Mouse (Mus musculus) limb, embryonic 14.5 days (tissue): ENCODE measurements at regions not wholly inside any gene's neighbourhood (a gene's known extent, or its start where the extent isn't known, plus 50 kb on each side); places are given as distances from the start of the nearest gene placed in this dataset.

Source experiments
- ATAC-seq: fragments of 200-750 bp; cut with Nextera tagmentation; 2 replicates; pipeline ENCODE4 v1.8.0; 2017; ENCODE audit warnings: low read depth, moderate number of reproducible peaks, moderate TSS enrichment; ENCODE audit not compliant: low FRiP score
- DNase-seq: peaks from one replicate; pipeline ENCODE4 v3.0.0-alpha.2; 2015; ENCODE audit warnings: low spot score
- H3K27ac ChIP-seq: fragments of 300-500 bp; sonication (generic); replicated peaks from 2 replicates; pipeline ENCODE4 v1.5.1; 2014; ENCODE audit warnings: low read depth, mild to moderate bottlenecking, low read length, moderate library complexity, mixed read lengths
- H3K27me3 ChIP-seq: fragments of 300-500 bp; sonication (generic); 2 replicates; pipeline ENCODE4 v1.6.1; 2014; ENCODE audit warnings: low read length, mixed read lengths; ENCODE audit not compliant: control insufficient read depth, insufficient read depth
- H3K36me3 ChIP-seq: fragments of 300-500 bp; sonication (generic); 2 replicates; pipeline ENCODE4 v1.6.1; 2014; ENCODE audit warnings: mild to moderate bottlenecking, low read length, moderate library complexity, mixed read lengths; ENCODE audit not compliant: control insufficient read depth, insufficient read depth
- H3K4me1 ChIP-seq: fragments of 300-500 bp; sonication (generic); 2 replicates; pipeline ENCODE4 v1.6.1; 2014; ENCODE audit warnings: antibody characterized with exemption, low read length, mixed read lengths; ENCODE audit not compliant: control insufficient read depth, insufficient read depth
- H3K4me2 ChIP-seq: fragments of 300-500 bp; sonication (generic); replicated peaks from 2 replicates; pipeline ENCODE4 v1.6.1; 2014; ENCODE audit warnings: low read depth, mild to moderate bottlenecking, low read length, moderate library complexity; ENCODE audit not compliant: severe bottlenecking
- H3K4me3 ChIP-seq: fragments of 300-500 bp; sonication (generic); replicated peaks from 2 replicates; pipeline ENCODE4 v1.5.1; 2014; ENCODE audit warnings: low read length
- H3K9ac ChIP-seq: fragments of 300-500 bp; sonication (generic); 2 replicates; pipeline ENCODE4 v1.6.1; 2014; ENCODE audit warnings: mild to moderate bottlenecking, low read depth, low read length, moderate library complexity; ENCODE audit not compliant: severe bottlenecking
- H3K9me3 ChIP-seq: fragments of 300-500 bp; sonication (generic); 2 replicates; pipeline ENCODE4 v1.6.1; 2016; ENCODE audit warnings: low read length; ENCODE audit not compliant: control insufficient read depth
- POLR2A ChIP-seq: fragments of 200-500 bp; IDR thresholded peaks from 2 replicates; pipeline ENCODE4 v1.8.0; 2012; ENCODE audit warnings: inconsistent platforms, mild to moderate bottlenecking, moderate library complexity, borderline replicate concordance; ENCODE audit not compliant: insufficient read depth, insufficient read length; ENCODE audit errors: extremely low read depth
- WGBS: fragments of 180-500 bp; shearing (Covaris S2); extraction: QIAGEN DNeasy Blood & Tissue Kit; methylation state at CpG from one replicate; pipeline ENCODE4 v1.1.7; 2014; 5-methylcytosine and 5-hydroxymethylcytosine counted together

DNA sequence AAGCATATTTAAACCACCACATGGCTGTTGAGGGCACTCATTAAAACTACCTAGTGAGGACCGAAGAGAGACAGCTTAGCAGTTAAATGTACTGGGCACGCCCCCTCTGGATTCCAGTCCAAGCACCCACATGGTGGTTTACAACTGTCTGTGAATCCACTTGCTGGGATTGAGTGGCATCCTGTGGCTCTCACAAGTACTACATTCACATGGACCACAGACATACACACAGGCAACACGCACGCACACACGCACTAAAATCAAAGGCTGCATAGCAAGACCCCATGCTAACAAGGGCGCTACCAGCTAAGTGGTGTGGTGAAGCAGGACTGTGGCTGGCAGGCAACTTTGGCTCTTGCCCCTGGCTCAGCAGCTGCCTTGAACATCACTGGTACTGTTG is 95.0 kb downstream of the Ddx11 start:
- no peaks in the 10 kb centered on the region for H3K4me1 ChIP-seq
- 87% methylated on average over 6 of the region's 6 CpGs for WGBS
- H3K4me2 ChIP-seq: no peak overlapping the region
- H3K27me3 ChIP-seq: no peaks in the 10 kb centered on the region
- no peak for TF ChIP-seq POLR2A
- ATAC-seq: no peak
- no peak for DNase-seq
- no peaks in the 10 kb centered on the region for H3K36me3 ChIP-seq
- no peak overlapping the region for H3K9ac ChIP-seq
- no peaks in the 10 kb centered on the region for H3K9me3 ChIP-seq
- H3K27ac ChIP-seq: no peak overlapping the region
- H3K4me3 ChIP-seq: no peak overlapping the region

DNA sequence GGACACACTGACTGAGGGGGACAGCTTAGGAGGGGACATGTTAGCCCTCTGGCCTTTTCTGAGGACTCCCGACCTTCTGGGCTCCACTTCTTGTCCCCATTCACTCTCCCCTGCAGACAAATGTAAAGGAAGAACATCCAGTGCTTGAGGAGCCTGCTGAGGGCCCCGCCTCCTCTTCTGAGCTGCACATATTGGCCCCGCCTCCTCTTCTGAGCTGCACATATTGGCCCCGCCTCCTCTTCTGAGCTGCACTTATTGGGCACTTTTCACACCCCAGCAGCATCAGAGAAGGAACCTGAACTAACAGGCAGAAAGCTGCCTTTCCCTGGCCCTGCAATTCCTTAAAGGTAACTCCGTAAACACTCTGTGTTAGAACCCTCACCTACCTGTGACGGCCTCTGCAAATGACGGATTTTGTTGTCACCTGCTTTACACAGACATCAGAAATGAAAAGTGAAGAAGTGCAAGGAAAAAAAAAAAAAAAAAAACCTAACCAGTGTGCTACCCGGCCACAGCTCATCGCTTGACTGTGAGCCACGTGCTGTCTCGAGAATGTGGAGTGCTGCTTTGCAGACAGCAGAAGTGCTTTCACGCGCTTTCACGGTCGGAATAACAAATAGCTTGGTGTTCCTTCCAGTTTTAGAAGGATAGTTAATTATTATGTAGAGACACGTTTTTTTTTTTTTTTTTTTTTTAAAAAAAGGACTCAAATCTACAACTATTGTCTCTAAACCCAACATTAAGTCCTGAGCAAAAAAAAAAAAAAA is 96.5 kb downstream of the Ddx11 start:
- Histone ChIP-seq H3K27ac (no peak overlapping the region), H3K4me2 (no peak overlapping the region), H3K4me1 (no peaks in the 10 kb centered on the region), H3K36me3 (no peaks in the 10 kb centered on the region), H3K27me3 (no peaks in the 10 kb centered on the region), H3K4me3 (no peak overlapping the region), H3K9me3 (no peaks in the 10 kb centered on the region), H3K9ac (no peak overlapping the region)
- TF ChIP-seq POLR2A: no peak
- ATAC-seq: no peak
- DNase-seq: no peak
- WGBS: 73% methylated on average over 16 of the region's 16 CpGs

DNA sequence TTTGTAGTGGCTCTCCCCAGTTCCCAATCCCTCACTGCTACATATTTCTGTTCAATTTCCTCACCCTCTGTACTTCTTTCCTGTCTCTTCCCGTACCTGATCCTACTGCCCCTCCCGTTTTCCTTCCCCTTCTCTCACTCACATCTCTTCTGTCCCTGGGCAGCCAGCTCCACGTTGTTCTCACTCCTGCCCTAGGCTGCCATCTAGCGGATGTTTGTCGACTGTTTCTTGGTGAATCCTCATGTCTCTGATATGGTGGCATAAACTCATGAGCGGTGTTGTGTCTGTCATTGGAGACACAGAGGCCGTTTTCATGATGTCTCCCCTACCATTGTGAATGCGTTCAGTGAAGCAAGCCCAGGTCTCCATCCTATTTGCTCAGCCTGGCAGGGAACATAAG is 97.9 kb downstream of the Ddx11 start:
- 13% methylated on average over 8 of the region's 8 CpGs for WGBS
- Histone ChIP-seq H3K4me3 (no peak overlapping the region), H3K9ac (no peak overlapping the region), H3K36me3 (no peaks in the 10 kb centered on the region), H3K4me2 (no peak overlapping the region), H3K27me3 (no peaks in the 10 kb centered on the region), H3K27ac (no peak overlapping the region), H3K9me3 (no peaks in the 10 kb centered on the region), H3K4me1 (no peaks in the 10 kb centered on the region)
- TF ChIP-seq POLR2A: no peak
- ATAC-seq: no peak
- peak; percentile 75 for DNase-seq

DNA sequence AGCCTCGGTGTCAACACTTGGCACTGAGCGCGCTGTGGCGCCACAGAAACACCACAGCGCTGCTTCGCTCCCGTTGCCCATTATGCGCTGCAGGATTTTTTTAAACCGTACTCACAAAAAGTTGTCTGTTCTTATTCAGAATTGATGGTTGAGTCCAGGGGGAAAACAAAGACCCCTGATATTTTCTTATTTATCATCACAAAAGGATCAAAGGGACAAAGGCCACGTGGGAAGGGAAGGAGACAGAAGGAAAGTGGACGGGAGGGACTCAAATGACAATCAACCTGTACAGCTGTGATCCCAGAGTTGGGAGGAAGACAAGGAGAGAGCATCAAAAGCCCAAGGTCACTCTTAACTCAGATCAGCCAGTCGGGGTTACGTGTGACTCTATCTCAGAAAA is 100.4 kb downstream of the Ddx11 start:
- Histone ChIP-seq H3K9ac (no peak overlapping the region), H3K4me2 (no peak overlapping the region), H3K27me3 (no peaks in the 10 kb centered on the region), H3K4me3 (no peak overlapping the region), H3K9me3 (no peaks in the 10 kb centered on the region), H3K36me3 (no peaks in the 10 kb centered on the region), H3K4me1 (no peaks in the 10 kb centered on the region), H3K27ac (no peak overlapping the region)
- no peak for TF ChIP-seq POLR2A
- DNase-seq (no peak), ATAC-seq (no peak)
- 89% methylated on average over 13 of the region's 13 CpGs for WGBS

DNA sequence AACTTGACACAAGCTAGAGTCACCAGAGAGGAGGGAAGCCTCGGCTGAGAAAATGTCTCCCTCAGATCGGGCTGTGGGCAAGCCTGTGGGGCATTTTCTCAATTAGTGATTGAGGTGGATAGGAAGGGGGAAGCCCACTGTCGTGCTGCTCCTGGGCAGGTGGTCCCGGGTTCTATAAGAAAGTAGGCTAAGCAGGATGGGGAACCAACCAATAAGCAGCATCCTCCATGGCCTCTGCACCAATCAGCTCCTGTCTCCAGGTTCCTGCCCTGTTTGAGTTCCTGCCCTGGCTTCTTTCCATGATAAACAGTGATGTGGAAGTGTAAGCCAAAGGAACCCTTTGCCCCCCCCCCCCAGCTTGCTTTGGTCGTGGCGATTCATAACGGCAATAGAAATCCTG is 100.9 kb downstream of the Ddx11 start:
- no peak for ATAC-seq

More for the DNA sequence above, 100.9 kb downstream of the Ddx11 start:
- H3K9me3 ChIP-seq: no peaks in the 10 kb centered on the region
- H3K4me1 ChIP-seq: no peaks in the 10 kb centered on the region
- peak; percentile 46 for DNase-seq
- H3K4me2 ChIP-seq: no peak overlapping the region
- H3K27me3 ChIP-seq: no peaks in the 10 kb centered on the region
- whole genome bisulfite sequencing: 52% methylated on average over 7 of the region's 7 CpGs
- no peaks in the 10 kb centered on the region for H3K36me3 ChIP-seq
- no peak for TF ChIP-seq POLR2A
- no peak overlapping the region for H3K9ac ChIP-seq
- no peak overlapping the region for H3K4me3 ChIP-seq
- H3K27ac ChIP-seq: no peak overlapping the region
